Mouse (Mus musculus): ENCODE data around the gene Myg1.
"Not testable (repeated sequence)": the region's sequence is repeated elsewhere in the genome, so short reads cannot be mapped to it uniquely, and the experiment has no call there.

Gene Myg1

DNA sequence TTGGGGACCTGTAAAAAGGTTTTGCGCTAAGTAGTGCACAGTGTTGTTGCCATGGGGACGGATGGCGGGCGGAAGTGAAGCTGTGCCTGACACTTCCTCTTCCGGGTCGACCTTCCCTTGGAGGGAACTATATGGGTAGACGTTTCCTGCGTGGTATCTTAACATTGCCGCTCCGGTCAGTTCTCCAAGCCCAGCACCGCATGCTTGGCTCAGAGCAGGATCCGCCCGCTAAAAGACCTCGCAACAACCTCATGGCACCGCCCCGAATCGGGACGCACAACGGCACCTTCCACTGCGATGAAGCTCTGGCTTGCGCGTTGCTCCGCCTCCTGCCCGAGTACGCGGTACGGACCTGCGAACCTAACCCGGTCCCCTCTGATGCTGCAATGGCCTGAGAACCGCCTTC is at the start of gene Myg1:
Gene Myg1 (plus strand): TSS at position 100 of the 406 bp plus-strand sequence.
- DNase-seq (ENCODE audit: low read depth): no peak

DNA sequence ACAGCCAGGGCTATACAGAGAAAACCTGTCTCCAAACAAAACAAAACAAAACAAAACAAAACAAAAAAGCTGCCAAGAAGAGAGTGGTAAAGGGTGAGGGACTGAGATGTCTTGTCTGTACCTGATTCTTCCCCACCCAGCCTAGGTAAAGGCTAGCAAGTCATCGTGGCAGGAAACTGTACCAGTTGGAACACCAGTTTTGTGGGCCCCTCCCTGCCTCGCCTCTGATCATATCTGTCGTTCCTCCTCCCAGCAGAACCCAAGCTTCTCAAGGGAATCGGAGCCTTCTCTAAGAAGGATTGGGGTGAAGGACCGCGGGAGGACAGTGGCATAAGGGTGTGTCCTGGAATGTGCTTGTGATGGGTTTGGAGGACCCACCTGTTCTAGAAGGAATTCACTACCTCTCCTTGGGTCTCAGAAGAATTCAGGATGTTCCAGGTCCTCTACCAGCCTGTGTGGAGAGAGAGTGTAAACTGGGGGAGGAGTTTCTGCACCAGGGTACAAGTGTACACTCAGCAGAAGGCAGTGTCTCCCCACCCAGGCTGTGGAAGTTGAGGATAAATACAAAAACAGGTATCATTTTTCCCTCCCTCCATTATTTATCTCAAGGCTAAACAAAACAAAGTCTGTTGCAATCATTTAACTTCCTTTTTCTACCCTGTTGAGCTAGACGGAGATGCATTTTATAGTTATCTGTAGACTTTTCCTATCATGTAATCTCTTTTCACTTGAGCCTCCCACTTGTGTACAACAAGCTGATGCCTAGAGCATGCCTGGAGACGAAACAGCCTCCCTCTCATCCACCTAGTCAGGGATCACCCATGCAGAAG is 48.8 kb upstream of the Myg1 start:
- DNase-seq (ENCODE audit: low read depth): no peak

DNA sequence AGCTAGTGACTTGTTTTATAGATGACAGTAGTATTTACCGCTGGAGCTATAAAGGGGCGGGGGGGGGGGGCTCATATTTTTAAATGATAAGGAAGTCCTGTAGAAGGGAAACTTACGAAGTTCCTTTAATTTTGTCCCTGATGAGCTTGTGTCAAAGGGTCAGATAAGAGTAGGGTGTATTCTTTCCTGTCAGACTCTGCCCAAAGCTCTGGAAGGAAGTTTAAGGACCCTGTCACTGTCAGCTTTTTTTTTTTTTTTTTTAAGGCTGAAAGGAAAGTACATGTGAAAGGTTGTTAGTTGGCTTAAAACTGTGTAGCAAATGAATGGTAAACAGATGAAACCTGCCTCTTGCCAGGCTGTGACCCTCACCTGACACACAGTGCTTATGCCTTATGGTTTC is 47.9 kb upstream of the Myg1 start:
- DNase-seq (ENCODE audit: low read depth): no peak

GRCm38 (mm10) chr15:102287395-102287794 is 44.1 kb upstream of the Myg1 start:
- peak; percentile 50 for DNase-seq (ENCODE audit: low read depth)

- DNase-seq (ENCODE audit: low read depth): peak; percentile 94
Measured at GRCm38 (mm10) chr15:102295633-102296367, 35.7 kb upstream of the Myg1 start, which contains the start of gene Espl1. Espl1 (plus strand) TSS chr15:102296266.

- no peak for DNase-seq (ENCODE audit: low read depth)
Measured at GRCm38 (mm10) chr15:102296368-102297006, 35.0 kb upstream of the Myg1 start.

GRCm38 (mm10) chr15:102302542-102302941 is 29.0 kb upstream of the Myg1 start:
- no peak for DNase-seq (ENCODE audit: low read depth)

DNA sequence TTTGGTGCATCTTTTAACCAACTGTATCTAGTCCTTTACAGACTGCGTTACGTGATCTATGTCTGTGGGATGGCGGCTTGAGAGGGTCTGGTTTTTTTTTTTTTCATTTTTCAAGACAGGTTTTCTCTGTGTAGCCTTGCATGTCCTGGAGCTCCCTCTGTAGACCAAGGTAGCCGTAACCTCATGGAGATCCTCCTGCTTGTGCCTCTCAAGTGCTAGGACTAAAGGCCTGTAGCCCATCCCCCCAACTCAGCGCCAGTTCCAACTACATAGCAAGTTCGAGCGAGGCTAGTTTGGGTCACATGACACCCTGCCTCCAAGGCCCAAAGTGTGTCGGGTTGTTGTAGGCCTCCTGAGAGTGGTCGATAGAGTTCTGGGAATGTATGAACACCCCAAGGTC is 22.8 kb upstream of the Myg1 start:
- no peak for DNase-seq (ENCODE audit: low read depth)

DNA sequence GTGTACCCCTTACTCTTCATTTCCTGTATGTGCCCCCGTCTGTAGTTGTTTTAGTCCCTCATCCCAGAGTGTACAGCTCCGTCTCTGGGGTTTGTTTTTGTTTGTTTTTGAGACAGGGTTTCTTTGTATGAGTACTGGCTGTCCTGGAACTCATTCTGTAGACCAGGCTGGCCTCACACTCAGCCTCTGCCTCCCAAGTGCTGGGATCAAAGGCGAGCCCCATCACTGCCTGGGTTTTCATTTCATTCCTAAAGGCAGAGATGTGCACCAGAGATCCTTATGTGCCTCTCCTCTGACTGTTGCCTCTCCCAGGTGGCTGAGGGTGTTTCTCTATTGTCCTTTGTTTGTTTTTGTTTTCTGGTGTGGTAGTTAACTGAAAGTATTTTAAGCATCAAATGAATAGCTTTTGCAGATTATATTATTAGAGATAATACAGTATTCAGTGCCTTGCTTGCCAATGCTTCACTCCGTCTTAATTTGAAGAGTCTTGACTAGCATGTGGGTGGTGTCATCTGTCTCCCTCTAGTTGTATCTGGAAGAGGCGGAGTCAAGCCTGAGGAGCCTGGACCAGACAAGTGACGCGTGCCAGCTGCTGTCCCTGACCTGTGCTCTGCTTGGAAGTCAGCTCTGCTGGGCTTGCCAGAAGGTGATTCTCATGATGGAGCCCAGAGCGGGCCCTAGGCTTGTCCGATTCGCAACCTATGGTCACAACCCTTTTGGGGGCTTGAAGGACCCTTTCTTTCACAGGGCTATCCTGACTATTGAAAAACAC is 21.2 kb upstream of the Myg1 start:
- no peak for DNase-seq (ENCODE audit: low read depth)

- DNase-seq (ENCODE audit: low read depth): no peak
Measured at GRCm38 (mm10) chr15:102311489-102311888, 20.0 kb upstream of the Myg1 start.

DNA sequence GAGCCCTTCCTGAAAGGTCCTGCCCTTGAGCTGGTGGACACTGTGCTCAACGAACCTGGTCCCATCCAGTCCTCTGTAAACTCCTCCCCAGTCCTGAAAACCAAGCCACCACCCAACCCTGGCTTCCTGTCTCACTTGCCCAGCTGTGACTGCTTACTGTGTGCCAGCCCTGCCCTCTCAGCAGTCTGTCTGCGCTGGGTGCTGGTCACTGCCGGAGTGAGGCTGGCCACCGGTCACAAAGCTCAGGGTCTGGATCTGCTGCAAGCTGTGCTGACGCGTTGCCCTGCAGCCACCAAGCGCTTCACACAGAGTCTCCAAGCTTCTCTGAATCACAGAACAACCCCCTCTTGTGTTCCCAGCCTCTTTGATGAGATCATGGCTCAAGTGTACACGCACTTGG is 16.2 kb upstream of the Myg1 start:
- DNase-seq (ENCODE audit: low read depth): no peak

DNA sequence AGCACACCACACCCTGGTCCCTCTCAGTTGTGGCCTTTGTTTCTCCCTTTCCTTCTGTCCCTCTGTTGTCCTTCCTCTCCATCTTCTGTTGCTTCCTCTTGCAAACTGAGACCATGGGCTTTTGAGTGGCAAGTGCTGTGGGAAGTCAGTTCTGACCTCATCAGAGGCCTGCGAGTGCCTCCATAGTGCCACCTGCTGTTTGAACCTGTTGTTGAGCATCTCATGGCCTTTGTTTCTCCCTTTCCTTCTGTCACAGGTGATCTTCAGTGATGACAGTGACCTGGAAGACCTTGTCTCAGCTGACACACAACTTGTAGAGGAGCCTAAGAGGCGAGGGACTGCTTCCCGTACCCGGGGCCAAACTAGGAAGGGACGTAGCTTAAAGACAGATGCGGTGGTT is 15.2 kb upstream of the Myg1 start:
- peak; percentile 50 for DNase-seq (ENCODE audit: low read depth)

GRCm38 (mm10) chr15:102324654-102325473 is 6.6 kb upstream of the Myg1 start:
- DNase-seq (ENCODE audit: low read depth): no peak

- peak; percentile 81 for DNase-seq (ENCODE audit: low read depth)
Measured at GRCm38 (mm10) chr15:102326022-102326576, 5.4 kb upstream of the Myg1 start, which contains the start of gene Pfdn5. Pfdn5 (plus strand) TSS chr15:102326116.

DNA sequence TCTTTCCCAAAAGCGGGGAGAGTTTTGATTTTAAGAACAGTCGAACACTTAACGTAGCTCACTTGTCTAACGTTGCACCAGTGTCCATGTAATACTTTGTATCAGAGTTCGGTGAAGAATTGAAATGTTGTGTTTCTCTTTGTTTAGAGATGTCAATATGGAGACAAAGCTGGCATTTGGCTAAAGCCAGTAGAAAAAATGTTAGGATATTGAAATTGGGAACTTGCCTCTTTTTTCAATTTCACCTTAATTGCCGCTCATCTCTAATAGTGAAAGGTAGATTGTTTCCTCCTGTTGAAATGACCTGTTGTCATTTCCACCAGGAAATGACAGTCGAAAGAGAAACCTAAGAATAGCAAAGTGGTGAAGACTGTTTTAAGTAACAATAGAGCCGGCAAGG is 4.6 kb upstream of the Myg1 start:
- no peak for DNase-seq (ENCODE audit: low read depth)

- no peak for DNase-seq (ENCODE audit: low read depth)
Measured at GRCm38 (mm10) chr15:102335254-102335653, 3.7 kb downstream of the Myg1 start.

DNA sequence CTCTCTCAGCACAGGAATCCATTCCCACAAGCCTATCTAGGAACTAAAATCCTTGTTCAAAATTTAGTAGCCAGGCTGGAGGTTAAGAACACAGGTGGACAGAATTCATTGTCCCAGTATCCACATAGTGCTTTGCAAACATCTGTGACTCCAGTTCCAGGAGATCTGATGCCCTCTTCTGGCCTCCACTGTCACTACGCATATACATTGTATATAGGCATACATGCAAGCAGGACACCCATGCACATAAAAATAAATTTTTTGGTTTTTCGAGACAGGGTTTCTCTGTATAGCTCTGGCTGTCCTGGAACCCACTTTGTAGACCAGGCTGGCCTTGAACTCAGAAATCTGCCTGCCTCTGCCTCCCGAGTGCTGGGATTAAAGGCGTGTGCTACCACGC is 4.4 kb downstream of the Myg1 start:
- not testable (repeated sequence) for DNase-seq (ENCODE audit: low read depth)

GRCm38 (mm10) chr15:102336946-102337345 is 5.4 kb downstream of the Myg1 start:
- DNase-seq (ENCODE audit: low read depth): no peak

DNA sequence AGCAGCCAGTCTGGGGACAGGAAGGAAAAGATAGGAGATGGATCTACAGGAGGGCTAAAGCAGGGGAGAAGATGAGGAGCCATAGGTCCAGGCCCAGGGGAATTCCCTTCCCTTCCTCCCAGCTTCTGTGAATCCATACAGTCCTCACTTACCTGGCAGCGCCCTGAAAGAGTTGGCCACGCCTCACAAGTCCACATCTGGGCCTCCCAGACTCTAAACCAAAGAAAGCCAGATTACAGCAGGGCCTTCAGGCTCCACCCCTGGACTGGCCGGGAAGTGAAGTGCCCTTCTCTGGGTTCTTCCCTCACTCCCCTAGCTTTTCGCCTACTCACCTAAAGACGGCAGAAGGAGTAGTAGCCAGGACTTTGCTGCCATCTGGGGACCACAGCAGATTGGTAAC is 8.1 kb downstream of the Myg1 start:
- DNase-seq (ENCODE audit: low read depth): no peak

DNA sequence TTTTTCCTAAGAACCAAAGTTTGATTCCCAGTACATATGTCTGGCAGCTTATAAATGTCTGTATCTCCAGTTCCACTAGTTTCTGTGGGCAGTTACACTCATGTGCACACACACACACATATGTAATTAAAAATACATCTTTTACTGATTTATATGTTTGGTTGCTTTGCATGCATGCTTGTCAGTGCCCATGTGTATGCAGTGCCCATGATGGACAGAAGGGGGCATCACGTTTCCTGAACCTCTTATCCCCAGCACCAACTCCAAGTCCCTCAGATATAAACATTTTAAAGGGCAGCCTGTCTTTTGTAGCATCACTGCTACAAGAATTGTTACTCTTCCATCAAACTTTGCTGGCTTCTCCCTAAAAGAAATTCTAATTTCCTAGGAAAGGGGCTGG is 10.1 kb downstream of the Myg1 start:
- DNase-seq (ENCODE audit: low read depth): no peak

- DNase-seq (ENCODE audit: low read depth): no peak
Measured at GRCm38 (mm10) chr15:102344490-102344889, 13.0 kb downstream of the Myg1 start.

Data from c-Kit-positive CD71-negative TER-119-negative erythroid progenitor cells, embryonic 14.5 days (primary cell).